Mouse (Mus musculus) CH12.LX (cell line): ENCODE data around the gene Atp2b2. TPM values are rescaled to one million over a fixed set of nuclear protein-coding genes. Genes with fewer than 3 reads are reported as not detected.
A peak's percentile ranks its signal among the peaks of the same experiment; 100 is the strongest.

Source experiments
- DNase-seq: peaks from one replicate; pipeline ENCODE4 v3.0.0-alpha.2; 2013; ENCODE audit errors: extremely low read depth
- H3K27ac ChIP-seq: 2 replicates; pipeline ENCODE4 v1.5.1; 2012; ENCODE audit warnings: low read depth, mild to moderate bottlenecking, control low read depth, moderate library complexity; ENCODE audit not compliant: insufficient read depth
- H3K27me3 ChIP-seq: replicated peaks from 2 replicates; pipeline ENCODE3; 2012; ENCODE audit warnings: inconsistent platforms
- H3K36me3 ChIP-seq, 2 experiments: replicated peaks in 1 of 2; 2 replicates each; pipeline versions ENCODE3 to v1.6.1; 2012; ENCODE audit warnings: inconsistent platforms in 1 of 2, low read length in 1 of 2, mild to moderate bottlenecking in 1 of 2, mixed read lengths in 1 of 2, moderate library complexity in 1 of 2; ENCODE audit not compliant: control insufficient read depth in 1 of 2, insufficient read depth in 1 of 2
- H3K4me1 ChIP-seq, 2 experiments: 2 replicates each; pipeline ENCODE4 v1.6.1; 2012; ENCODE audit warnings: inconsistent platforms in 1 of 2, moderate library complexity in 1 of 2; ENCODE audit not compliant: insufficient read depth in 2 of 2, control insufficient read depth in 1 of 2
- H3K4me2 ChIP-seq: 2 replicates; pipeline ENCODE4 v1.6.1; 2012; ENCODE audit warnings: low read depth, mild to moderate bottlenecking, control low read depth; ENCODE audit not compliant: poor library complexity, insufficient read depth, severe bottlenecking
- H3K4me3 ChIP-seq, 3 experiments: fragments of 150-350 bp in 1 of 3; sonication (generic) in 1 of 3; replicated peaks in 1 of 3; 2 replicates each; pipeline versions ENCODE3 to v1.5.1; 2011 to 2012; ENCODE audit warnings: low read depth in 2 of 3, low read length in 2 of 3, mild to moderate bottlenecking in 2 of 3, moderate library complexity in 2 of 3, control low read depth in 1 of 3, improper control_type of control experiment in 1 of 3, inconsistent platforms in 1 of 3, mixed read lengths in 1 of 3; ENCODE audit not compliant: poor library complexity in 1 of 3
- H3K79me2 ChIP-seq: replicated peaks from 2 replicates; pipeline ENCODE4 v1.6.1; 2012; ENCODE audit warnings: mild to moderate bottlenecking, moderate library complexity; ENCODE audit not compliant: control insufficient read depth, poor library complexity, insufficient read depth, severe bottlenecking; ENCODE audit errors: extremely low read depth
- H3K9ac ChIP-seq: 2 replicates; pipeline ENCODE4 v1.6.1; 2012; ENCODE audit warnings: low read depth, mild to moderate bottlenecking, control low read depth, moderate library complexity; ENCODE audit not compliant: insufficient read depth
- H3K9me3 ChIP-seq: replicated peaks from 2 replicates; pipeline ENCODE3; 2012; ENCODE audit warnings: low read length, inconsistent platforms, mixed read lengths
- CHD1 ChIP-seq: IDR thresholded peaks from 2 replicates; pipeline ENCODE4 v1.6.1; 2012; ENCODE audit warnings: low read depth, low read length, improper control_type of control experiment, inconsistent platforms
- E2F4 ChIP-seq: IDR thresholded peaks from 2 replicates; pipeline ENCODE4 v1.6.1; 2011; ENCODE audit warnings: low read depth, low read length, improper control_type of control experiment; ENCODE audit not compliant: insufficient replicate concordance
- ETS1 ChIP-seq: conservative IDR thresholded peaks from 2 replicates; pipeline ENCODE4 v1.6.1; 2012; ENCODE audit warnings: low read depth, mild to moderate bottlenecking, inconsistent platforms, low read length, improper control_type of control experiment, moderate library complexity
- GABPA ChIP-seq: IDR thresholded peaks from 2 replicates; pipeline ENCODE4 v1.6.1; 2012; ENCODE audit warnings: low read depth, low read length, improper control_type of control experiment, inconsistent platforms; ENCODE audit not compliant: insufficient replicate concordance
- HCFC1 ChIP-seq: IDR thresholded peaks from 2 replicates; pipeline ENCODE4 v1.6.1; 2012; ENCODE audit warnings: low read depth, mild to moderate bottlenecking, inconsistent platforms, low read length, improper control_type of control experiment
- MAFK ChIP-seq: IDR thresholded peaks from 2 replicates; pipeline ENCODE4 v1.6.1; 2011; ENCODE audit warnings: low read length, improper control_type of control experiment; ENCODE audit not compliant: insufficient replicate concordance
- MAX ChIP-seq: IDR thresholded peaks from 2 replicates; pipeline ENCODE4 v1.6.1; 2011; ENCODE audit warnings: low read length, improper control_type of control experiment
- MXI1 ChIP-seq: IDR thresholded peaks from 2 replicates; pipeline ENCODE4 v1.6.1; 2011; ENCODE audit warnings: mild to moderate bottlenecking, low read depth, low read length, improper control_type of control experiment
- MYC ChIP-seq: IDR thresholded peaks from 2 replicates; pipeline ENCODE4 v1.6.1; 2011; ENCODE audit warnings: low read depth, mild to moderate bottlenecking, improper control_type of control experiment, low read length
- POLR2A ChIP-seq: IDR thresholded peaks from 2 replicates; pipeline ENCODE4 v1.6.1; 2011; ENCODE audit warnings: low read depth, mild to moderate bottlenecking, improper control_type of control experiment, low read length
- SMC3 ChIP-seq: IDR thresholded peaks from 2 replicates; pipeline ENCODE4 v1.6.1; 2011; ENCODE audit warnings: low read depth, low read length, improper control_type of control experiment
- TCF12 ChIP-seq: IDR thresholded peaks from 2 replicates; pipeline ENCODE4 v1.6.1; 2014; ENCODE audit warnings: low read depth, mild to moderate bottlenecking, inconsistent platforms, low read length, improper control_type of control experiment
- UBTF ChIP-seq: IDR thresholded peaks from 2 replicates; pipeline ENCODE4 v1.6.1; 2012; ENCODE audit warnings: low read depth, mild to moderate bottlenecking, inconsistent platforms, low read length, improper control_type of control experiment, moderate library complexity
- USF2 ChIP-seq: conservative IDR thresholded peaks from 2 replicates; pipeline ENCODE4 v1.6.1; 2011; ENCODE audit warnings: low read depth, low read length, improper control_type of control experiment
- dilution Hi-C: fragments of 300-500 bp; cut with MboI; formaldehyde crosslinking; loops from 2 replicates; pipeline ENCODE4 v1.14.3; 2020; ENCODE audit warnings: low sequenced_read_pairs; ENCODE audit not compliant: extremely low pct_unique_long_range_greater_than_20kb, extremely low pct_ligation_motif_present
- in situ Hi-C: fragments of 300-500 bp; cut with MboI; formaldehyde crosslinking; loops from 3 replicates; pipeline ENCODE4 v1.14.3; 2019; ENCODE audit warnings: low sequenced_read_pairs, low pct_ligation_motif_present, low pct_unique_long_range_greater_than_20kb, mixed read lengths
- polyA plus RNA-seq: library from polyadenylated mRNA; unstranded; fragments of >175 nt; gene quantifications from 2 replicates; pipeline ENCODE4 v1.2.1, GENCODE M21; 2012; ENCODE audit warnings: low read depth; ENCODE audit not compliant: insufficient read length
- total RNA-seq, 2 experiments: library from RNA; depleted of rRNA; stranded (reverse); fragments of 300-350 nt in 1 of 2; fragments of >200 nt in 1 of 2; gene quantifications; 2 replicates each; pipeline ENCODE4 v1.2.3; 2012 to 2014

Atp2b2 gene
- total and polyA plus RNA-seq, 3 experiments: not detected

GRCm38 (mm10) chr6:113890023-113890857 lies 152.2 kb downstream of the Atp2b2 start:
- H3K4me1 ChIP-seq: peaks cover 0 to 3% of the 10 kb centered on the region in 2 experiments; a peak in 1 of 4 replicates
- H3K27ac ChIP-seq: no peak overlapping the region
- no peak overlapping the region for H3K4me3 ChIP-seq
- no peaks in the 10 kb centered on the region for H3K79me2 ChIP-seq
- H3K9ac ChIP-seq: no peak overlapping the region
- DNase-seq: no peak
- dilution Hi-C loops: no loop called here
- 0 out of 2 replicates have a peak overlapping the region, but pooled peaks have one; percentile 67 for H3K4me2 ChIP-seq
- in situ Hi-C loops: no loop called here
- no peaks in the 10 kb centered on the region for H3K9me3 ChIP-seq
- H3K27me3 ChIP-seq: peaks cover 98% of the 10 kb centered on the region
- no peak for TF ChIP-seq SMC3
- no peak for TF ChIP-seq TCF12
- TF ChIP-seq MAX: no peak
- TF ChIP-seq ETS1: no peak
- TF ChIP-seq POLR2A: no peak
- H3K36me3 ChIP-seq: no peaks in the 10 kb centered on the region

GRCm38 (mm10) chr6:113889180-113889579 lies 153.2 kb downstream of the Atp2b2 start:
- in situ Hi-C loops: no loop called here
- H3K4me2 ChIP-seq: no peak overlapping the region
- no peak for DNase-seq
- H3K27me3 ChIP-seq: peaks cover 96% of the 10 kb centered on the region
- dilution Hi-C loops: no loop called here
- no peak for TF ChIP-seq UBTF
- no peak for TF ChIP-seq CHD1
- TF ChIP-seq MYC: no peak
- TF ChIP-seq HCFC1: no peak
- TF ChIP-seq SMC3: no peak
- no peak for TF ChIP-seq GABPA
- no peak for TF ChIP-seq ETS1
- no peak for TF ChIP-seq MXI1
- no peak for TF ChIP-seq TCF12
- no peak for TF ChIP-seq USF2
- TF ChIP-seq MAFK: no peak
- TF ChIP-seq E2F4: no peak
- H3K4me1 ChIP-seq: peaks cover 3 to 9% of the 10 kb centered on the region in 2 experiments; a peak in 1 of 4 replicates
- no peak overlapping the region for H3K4me3 ChIP-seq
- H3K79me2 ChIP-seq: no peaks in the 10 kb centered on the region
- H3K9ac ChIP-seq: no peak overlapping the region
- H3K27ac ChIP-seq: no peak overlapping the region
- H3K9me3 ChIP-seq: no peaks in the 10 kb centered on the region
- no peaks in the 10 kb centered on the region for H3K36me3 ChIP-seq
